ENCODE assay signal across 8 mouse cellular contexts in genomic region chr5:38516267-38516666, GRCm38 (mm10). TPM values are rescaled to one million over a fixed set of nuclear protein-coding genes. Genes with fewer than 3 reads are reported as not detected.
DNase-seq lines count a peak whose midpoint lies in the region; ATAC-seq lines count a peak whose summit lies in the region.

No protein-coding gene starts in this region.

- no peaks in the 10 kb centered on the region for H3K36me3 ChIP-seq in heart, embryonic 11.5 days (ENCODE audit: control insufficient read depth, insufficient read depth, low read length)
- H3K36me3 ChIP-seq in liver, embryonic 16.5 days (ENCODE audit: control insufficient read depth, insufficient read depth): 0 out of 2 replicates have a peak, but pooled peaks cover 4% of the 10 kb centered on the region

- H3K27ac ChIP-seq in heart, embryonic 11.5 days (ENCODE audit: low read depth, low read length): no peak overlapping the region
- no peak overlapping the region for H3K27ac ChIP-seq in liver, embryonic 16.5 days (ENCODE audit: low read length)

- H3K9ac ChIP-seq in heart, embryonic 11.5 days (ENCODE audit: low read depth, low read length): no peak overlapping the region
- no peak overlapping the region for H3K9ac ChIP-seq in liver, embryonic 16.5 days (ENCODE audit: low read depth, low read length)

- H3K27me3 ChIP-seq in heart, embryonic 11.5 days (ENCODE audit: control insufficient read depth, insufficient read depth, low read length): no peaks in the 10 kb centered on the region
- H3K27me3 ChIP-seq in liver, embryonic 16.5 days (ENCODE audit: control insufficient read depth, insufficient read depth, low read depth, low read length): no peaks in the 10 kb centered on the region

- WGBS in heart, embryonic 11.5 days (ENCODE audit: insufficient replicate concordance): 39% methylated on average over 6 of the region's 6 CpGs
- 26% methylated on average over 6 of the region's 6 CpGs for WGBS in liver, embryonic 16.5 days (ENCODE audit: insufficient replicate concordance)

- no peak overlapping the region for H3K4me2 ChIP-seq in heart, embryonic 11.5 days
- H3K4me2 ChIP-seq in liver, embryonic 16.5 days (ENCODE audit: low read depth, low read length): no peak overlapping the region

- H3K4me3 ChIP-seq in heart, embryonic 11.5 days (ENCODE audit: low read depth, low read length): no peak overlapping the region
- H3K4me3 ChIP-seq in liver, embryonic 16.5 days (ENCODE audit: low read depth, low read length): no peak overlapping the region

- H3K9me3 ChIP-seq in heart, embryonic 11.5 days (replicated peaks; ENCODE audit: control insufficient read depth, low read length): no peaks in the 10 kb centered on the region
- no peaks in the 10 kb centered on the region for H3K9me3 ChIP-seq in liver, embryonic 16.5 days (replicated peaks; ENCODE audit: control insufficient read depth, low read length)

- peak; percentile 21 to 49 for DNase-seq in heart, postnatal 10 days
- DNase-seq in CD4-positive helper T cell, adult 2 months (ENCODE audit: low read depth, low spot score): peak; percentile 50
- peak; percentile 66 for DNase-seq in ZHBTc4 (ENCODE audit: low read depth, low spot score)
- DNase-seq in kidney, adult 9 months: peak; percentile 69
- DNase-seq in thymus, postnatal 0 days (ENCODE audit: low spot score): peak; percentile 67
- DNase-seq in urinary bladder, postnatal 25 days (ENCODE audit: low spot score): no peak

- no peak for ATAC-seq in heart, embryonic 11.5 days (replicated peaks; ENCODE audit: insufficient number of reproducible peaks, low FRiP score, low TSS enrichment)
- peak; percentile 60 for ATAC-seq in liver, embryonic 16.5 days (ENCODE audit: low read depth)

- intact Hi-C loops in heart, postnatal 10 days (cut with DNase I): loop anchor here (2.0 kb wide), 1 partner anchor 209 kb away; no protein-coding TSS in a partner anchor

- 0 out of 2 replicates have a peak, but pooled peaks cover 3% of the 10 kb centered on the region for H3K4me1 ChIP-seq in heart, embryonic 11.5 days (ENCODE audit: control insufficient read depth, insufficient read depth, low read length)
- peaks cover 8% of the 10 kb centered on the region; the same call in 1 of the 2 replicates for H3K4me1 ChIP-seq in liver, embryonic 16.5 days (ENCODE audit: control insufficient read depth, low read depth, low read length)

RNA-seq across cellular contexts. Expression of gene Slc2a9, which starts 13.3 kb away (rescaled TPM):
- total RNA-seq in heart, postnatal 10 days (2021): 1 to 10 TPM; 2.2 to 2.8 TPM
- 0.19 and 0.49 TPM in 2 replicates for polyA plus RNA-seq in heart, embryonic 11.5 days (2014; fragmentation: Nextera tagmentation; extraction: Ambion mirVana)
- 3.6 and 4.0 TPM in 2 replicates for polyA plus RNA-seq in liver, embryonic 16.5 days (2015; fragmentation: Nextera tagmentation; extraction: Ambion mirVana)
- 4.7 and 5.2 TPM in 2 replicates for polyA plus RNA-seq in thymus, postnatal 0 days (2015; fragmentation: Nextera tagmentation; extraction: Ambion mirVana)

RNA-seq across cellular contexts. Expression of gene Wdr1, which starts 46.8 kb away (rescaled TPM):
- 100 to 1,000 TPM; 184 to 188 TPM for total RNA-seq in heart, postnatal 10 days (2021)
- 244 and 288 TPM in 2 replicates for polyA plus RNA-seq in heart, embryonic 11.5 days (2014; fragmentation: Nextera tagmentation; extraction: Ambion mirVana)
- 74.4 and 76.7 TPM in 2 replicates for polyA plus RNA-seq in liver, embryonic 16.5 days (2015; fragmentation: Nextera tagmentation; extraction: Ambion mirVana)
- 265 and 280 TPM in 2 replicates for polyA plus RNA-seq in thymus, postnatal 0 days (2015; fragmentation: Nextera tagmentation; extraction: Ambion mirVana)
